9 mouse cellular contexts compared by ENCODE assay signal in genomic region chr15:98737881-98738280, GRCm38 (mm10). TPM values are rescaled to one million over a fixed set of nuclear protein-coding genes. Genes with fewer than 3 reads are reported as not detected.
DNase-seq lines count a peak whose midpoint lies in the region; ATAC-seq lines count a peak whose summit lies in the region.
"Had no signal": no experiment of that assay in that cellular context is flagged by ENCODE, and none has a peak within 500 bp of the region (broad histone marks: within the 10 kb centered on the region; RNA-seq: fewer than 3 reads in every experiment).

No protein-coding gene starts in this region.

- no peaks in the 10 kb centered on the region for H3K9me3 ChIP-seq in midbrain, embryonic 11.5 days (ENCODE audit: control insufficient read depth, low read length)
- H3K9me3 ChIP-seq in midbrain, embryonic 13.5 days: no peaks in the 10 kb centered on the region
- no peaks in the 10 kb centered on the region for H3K9me3 ChIP-seq in forebrain, embryonic 13.5 days (replicated peaks)
- H3K9me3 ChIP-seq in midbrain, embryonic 15.5 days: no peaks in the 10 kb centered on the region

- no peak overlapping the region for H3K4me2 ChIP-seq in midbrain, embryonic 11.5 days
- no peak overlapping the region for H3K4me2 ChIP-seq in midbrain, embryonic 13.5 days (replicated peaks)
- H3K4me2 ChIP-seq in forebrain, embryonic 13.5 days: no peak overlapping the region
- H3K4me2 ChIP-seq in midbrain, embryonic 15.5 days: no peak overlapping the region

- H3K9ac ChIP-seq in midbrain, embryonic 11.5 days (ENCODE audit: low read length): no peak overlapping the region
- no peak overlapping the region for H3K9ac ChIP-seq in midbrain, embryonic 13.5 days (replicated peaks)
- no peak overlapping the region for H3K9ac ChIP-seq in forebrain, embryonic 13.5 days
- H3K9ac ChIP-seq in midbrain, embryonic 15.5 days: no peak overlapping the region

- H3K27me3 ChIP-seq in midbrain, embryonic 11.5 days (ENCODE audit: control insufficient read depth, insufficient read depth, low read length): no peaks in the 10 kb centered on the region
- no peaks in the 10 kb centered on the region for H3K27me3 ChIP-seq in midbrain, embryonic 13.5 days
- no peaks in the 10 kb centered on the region for H3K27me3 ChIP-seq in forebrain, embryonic 13.5 days
- H3K27me3 ChIP-seq in midbrain, embryonic 15.5 days (replicated peaks): no peaks in the 10 kb centered on the region

- H3K27ac ChIP-seq in midbrain, embryonic 11.5 days (ENCODE audit: low read depth, low read length): no peak overlapping the region
- H3K27ac ChIP-seq in midbrain, embryonic 13.5 days: no peak overlapping the region
- no peak overlapping the region for H3K27ac ChIP-seq in forebrain, embryonic 13.5 days
- H3K27ac ChIP-seq in midbrain, embryonic 15.5 days: no peak overlapping the region
- H3K27ac ChIP-seq: macrophage had no signal

- H3K36me3 ChIP-seq in midbrain, embryonic 11.5 days (ENCODE audit: control insufficient read depth, insufficient read depth, low read length): peaks cover 13% of the 10 kb centered on the region; the same call in 1 of the 2 replicates
- H3K36me3 ChIP-seq in midbrain, embryonic 13.5 days: peaks cover 77% of the 10 kb centered on the region
- peaks cover 77% of the 10 kb centered on the region for H3K36me3 ChIP-seq in forebrain, embryonic 13.5 days (ENCODE audit: poor library complexity, severe bottlenecking)
- H3K36me3 ChIP-seq in midbrain, embryonic 15.5 days (replicated peaks): peaks cover 37% of the 10 kb centered on the region

- peak; percentile 28 to 39 for DNase-seq in cerebellum, postnatal 36 days
- no peak for DNase-seq in cerebellum, adult 8-10 months
- DNase-seq in midbrain, embryonic 11.5 days (ENCODE audit: low spot score, missing footprints): peak; percentile 78
- peak; percentile 51 for DNase-seq in brain, adult 2 months (ENCODE audit: low read depth, low spot score)
- DNase-seq in lung, postnatal 14 days: peak; percentile 60

- H3K4me3 ChIP-seq in midbrain, embryonic 11.5 days (ENCODE audit: low read depth, low read length): no peak overlapping the region
- H3K4me3 ChIP-seq in midbrain, embryonic 13.5 days (replicated peaks): no peak overlapping the region
- no peak overlapping the region for H3K4me3 ChIP-seq in forebrain, embryonic 13.5 days
- no peak overlapping the region for H3K4me3 ChIP-seq in midbrain, embryonic 15.5 days

- ATAC-seq in midbrain, embryonic 11.5 days (ENCODE audit: low FRiP score): no peak
- ATAC-seq in midbrain, embryonic 13.5 days: no peak
- ATAC-seq in forebrain, embryonic 13.5 days: no peak
- ATAC-seq in midbrain, embryonic 15.5 days (replicated peaks): no peak

- H3K4me1 ChIP-seq in midbrain, embryonic 11.5 days (ENCODE audit: control insufficient read depth, insufficient read depth, low read length): no peaks in the 10 kb centered on the region
- H3K4me1 ChIP-seq in midbrain, embryonic 13.5 days (replicated peaks): no peaks in the 10 kb centered on the region
- H3K4me1 ChIP-seq in forebrain, embryonic 13.5 days: no peaks in the 10 kb centered on the region
- no peaks in the 10 kb centered on the region for H3K4me1 ChIP-seq in midbrain, embryonic 15.5 days

RNA-seq across cellular contexts. Expression of gene Fkbp11, which starts 9.9 kb away (rescaled TPM):
- polyA plus RNA-seq in midbrain, embryonic 11.5 days (2014; fragmentation: Nextera tagmentation; extraction: Ambion mirVana): 10.3 and 10.5 TPM in 2 replicates
- polyA plus RNA-seq in midbrain, embryonic 13.5 days (2015; fragmentation: Nextera tagmentation; extraction: Ambion mirVana): 3.5 and 4.1 TPM in 2 replicates
- 3.0 and 4.9 TPM in 2 replicates for polyA plus RNA-seq in forebrain, embryonic 13.5 days (2015; fragmentation: Nextera tagmentation; extraction: Ambion mirVana)
- polyA plus RNA-seq in midbrain, embryonic 15.5 days (2015; fragmentation: Nextera tagmentation; extraction: Ambion mirVana): 3.8 and 4.6 TPM in 2 replicates

RNA-seq across cellular contexts. Expression of gene Arf3, which starts 25.1 kb away (rescaled TPM):
- 28.1 and 33.4 TPM in 2 replicates for polyA plus RNA-seq in midbrain, embryonic 11.5 days (2014; fragmentation: Nextera tagmentation; extraction: Ambion mirVana)
- polyA plus RNA-seq in midbrain, embryonic 13.5 days (2015; fragmentation: Nextera tagmentation; extraction: Ambion mirVana): 57.5 and 66.0 TPM in 2 replicates
- 49.2 and 55.1 TPM in 2 replicates for polyA plus RNA-seq in forebrain, embryonic 13.5 days (2015; fragmentation: Nextera tagmentation; extraction: Ambion mirVana)
- polyA plus RNA-seq in midbrain, embryonic 15.5 days (2015; fragmentation: Nextera tagmentation; extraction: Ambion mirVana): 103 and 106 TPM in 2 replicates

RNA-seq across cellular contexts. Expression of gene Ccdc65, which starts 29.9 kb away (rescaled TPM):
- 0.71 and 1.4 TPM in 2 replicates for polyA plus RNA-seq in midbrain, embryonic 11.5 days (2014; fragmentation: Nextera tagmentation; extraction: Ambion mirVana)
- polyA plus RNA-seq in midbrain, embryonic 13.5 days (2015; fragmentation: Nextera tagmentation; extraction: Ambion mirVana): 2.6 and 3.2 TPM in 2 replicates
- 2.1 TPM in 2 replicates for polyA plus RNA-seq in forebrain, embryonic 13.5 days (2015; fragmentation: Nextera tagmentation; extraction: Ambion mirVana)
- 6.8 and 8.5 TPM in 2 replicates for polyA plus RNA-seq in midbrain, embryonic 15.5 days (2015; fragmentation: Nextera tagmentation; extraction: Ambion mirVana)

RNA-seq across cellular contexts. Expression of gene Wnt10b, which starts 40.1 kb away (rescaled TPM):
- 0.30 and 0.40 TPM in 2 replicates for polyA plus RNA-seq in midbrain, embryonic 11.5 days (2014; fragmentation: Nextera tagmentation; extraction: Ambion mirVana)
- polyA plus RNA-seq in midbrain, embryonic 13.5 days (2015; fragmentation: Nextera tagmentation; extraction: Ambion mirVana): 0.24 TPM in 1 of 2 replicates, not detected in the other
- polyA plus RNA-seq in forebrain, embryonic 13.5 days (2015; fragmentation: Nextera tagmentation; extraction: Ambion mirVana): not detected in 2 replicates
- 0.17 TPM in 1 of 2 replicates, not detected in the other for polyA plus RNA-seq in midbrain, embryonic 15.5 days (2015; fragmentation: Nextera tagmentation; extraction: Ambion mirVana)
- polyA plus RNA-seq: macrophage had no signal

RNA-seq across cellular contexts. Expression of gene Wnt1, which starts 51.8 kb away (rescaled TPM):
- 11.6 and 14.0 TPM in 2 replicates for polyA plus RNA-seq in midbrain, embryonic 11.5 days (2014; fragmentation: Nextera tagmentation; extraction: Ambion mirVana)
- 4.0 and 8.6 TPM in 2 replicates for polyA plus RNA-seq in midbrain, embryonic 13.5 days (2015; fragmentation: Nextera tagmentation; extraction: Ambion mirVana)
- polyA plus RNA-seq in forebrain, embryonic 13.5 days (2015; fragmentation: Nextera tagmentation; extraction: Ambion mirVana): not detected in 2 replicates
- polyA plus RNA-seq in midbrain, embryonic 15.5 days (2015; fragmentation: Nextera tagmentation; extraction: Ambion mirVana): 2.0 and 2.9 TPM in 2 replicates
- polyA plus RNA-seq: macrophage had no signal
